ENCODE assay signal across 7 mouse cellular contexts in genomic region chr11:117083052-117083881, GRCm38 (mm10). TPM values are rescaled to one million over a fixed set of nuclear protein-coding genes. Genes with fewer than 3 reads are reported as not detected.
A peak's percentile ranks its signal among the peaks of the same experiment; 100 is the strongest.
DNase-seq lines count a peak whose midpoint lies in the region; ATAC-seq and TF ChIP-seq lines count a peak whose summit lies in the region.

No protein-coding gene starts in this region.

- H3K9me3 ChIP-seq in lung, embryonic 15.5 days: no peaks in the 10 kb centered on the region
- H3K9me3 ChIP-seq in forebrain, embryonic 11.5 days (ENCODE audit: control insufficient read depth, low read length): no peaks in the 10 kb centered on the region

- no peak overlapping the region for H3K4me3 ChIP-seq in kidney, adult 2 months (ENCODE audit: insufficient read depth, low read depth, low read length)
- H3K4me3 ChIP-seq in lung, embryonic 15.5 days: no peak overlapping the region
- H3K4me3 ChIP-seq in forebrain, embryonic 11.5 days (ENCODE audit: low read depth, low read length): no peak overlapping the region

- H3K27ac ChIP-seq in kidney, adult 2 months (ENCODE audit: insufficient read depth, low read depth, low read length): peak overlapping the region; percentile 91
- H3K27ac ChIP-seq in lung, embryonic 15.5 days: peak overlapping the region; percentile 75
- no peak overlapping the region for H3K27ac ChIP-seq in forebrain, embryonic 11.5 days (ENCODE audit: low read depth, low read length)

- no peaks in the 10 kb centered on the region for H3K36me3 ChIP-seq in kidney, adult 2 months (ENCODE audit: control insufficient read depth, insufficient read depth, low read length)
- peaks cover 26% of the 10 kb centered on the region for H3K36me3 ChIP-seq in lung, embryonic 15.5 days
- peaks cover 10% of the 10 kb centered on the region for H3K36me3 ChIP-seq in forebrain, embryonic 11.5 days (ENCODE audit: control insufficient read depth, insufficient read depth, low read length)

- peak; percentile 73 for DNase-seq in adrenal gland, postnatal 14 days
- peak; percentile 58 for DNase-seq in gastrocnemius, postnatal 14 days
- DNase-seq in kidney, adult 2 months: peak; percentile 87
- no peak for DNase-seq in forebrain, embryonic 11.5 days (ENCODE audit: low spot score)
- no peak for DNase-seq in B cell, adult 2 months
- no peak for DNase-seq in spleen, postnatal 10 days (ENCODE audit: low spot score in 2 of 2)

- intact Hi-C loops in gastrocnemius, postnatal 14 days (cut with DNase I; ENCODE audit: low total_unique reads): loop anchor here (5.0 kb wide), 1 partner anchor 34 kb away; the partner anchor contains the start of gene Sec14l1

- TF ChIP-seq POLR2A in kidney, adult 2 months (IDR thresholded peaks at IDR 0.05; ENCODE audit: low read depth, low read length): no peak

- TF ChIP-seq CTCF in kidney, adult 2 months (conservative IDR thresholded peaks at IDR 0.05; ENCODE audit: insufficient read depth, insufficient read length, low read depth, low read length): no peak

- no peak for ATAC-seq in lung, embryonic 15.5 days (ENCODE audit: borderline replicate concordance, extremely low read depth, low FRiP score, low TSS enrichment)
- ATAC-seq in forebrain, embryonic 11.5 days (replicated peaks; ENCODE audit: low FRiP score): no peak

- H3K27me3 ChIP-seq in kidney, adult 2 months (replicated peaks; ENCODE audit: control insufficient read depth, insufficient read depth, low read length): no peaks in the 10 kb centered on the region
- no peaks in the 10 kb centered on the region for H3K27me3 ChIP-seq in lung, embryonic 15.5 days
- H3K27me3 ChIP-seq in forebrain, embryonic 11.5 days (ENCODE audit: control insufficient read depth, insufficient read depth, low read length): no peaks in the 10 kb centered on the region

- 50% methylated on average over 19 of the region's 19 CpGs for WGBS in kidney, adult 2 months
- WGBS in lung, embryonic 15.5 days: 55% methylated on average over 19 of the region's 19 CpGs
- WGBS in forebrain, embryonic 11.5 days: 94% methylated on average over 19 of the region's 19 CpGs

- H3K9ac ChIP-seq in lung, embryonic 15.5 days: no peak overlapping the region
- H3K9ac ChIP-seq in forebrain, embryonic 11.5 days (ENCODE audit: low read length): no peak overlapping the region

- H3K4me2 ChIP-seq in lung, embryonic 15.5 days: no peak overlapping the region
- no peak overlapping the region for H3K4me2 ChIP-seq in forebrain, embryonic 11.5 days (ENCODE audit: low read depth, low read length, severe bottlenecking)

- H3K4me1 ChIP-seq in kidney, adult 2 months (ENCODE audit: control insufficient read depth, insufficient read depth, low read length): peaks cover 27% of the 10 kb centered on the region
- peaks cover 35% of the 10 kb centered on the region for H3K4me1 ChIP-seq in lung, embryonic 15.5 days
- H3K4me1 ChIP-seq in forebrain, embryonic 11.5 days (replicated peaks; ENCODE audit: control insufficient read depth, insufficient read depth, low read length): no peaks in the 10 kb centered on the region

RNA-seq across cellular contexts. Expression of gene Sec14l1, which starts 31.7 kb away (rescaled TPM):
- 119 TPM in 2 replicates for total RNA-seq in adrenal gland, postnatal 14 days (2021)
- 10 to 100 TPM; 58.1 to 58.7 TPM for total RNA-seq in gastrocnemius, postnatal 14 days (2021)
- 49.1 and 52.2 TPM in 2 replicates for polyA plus RNA-seq in kidney, adult 2 months (2012; rRNA removed)
- 68.9 and 73.9 TPM in 2 replicates for polyA plus RNA-seq in lung, embryonic 15.5 days (2015; fragmentation: Nextera tagmentation; extraction: Ambion mirVana)
- polyA plus RNA-seq in forebrain, embryonic 11.5 days (2014; fragmentation: Nextera tagmentation; extraction: Ambion mirVana): 36.8 and 40.6 TPM in 2 replicates

Comparison
In these comparisons a context has a peak if more than half of its experiments do, and no peak if none do; other contexts are left out.
1. DNase-seq: peak in adrenal gland, postnatal 14 days (single experiment), gastrocnemius, postnatal 14 days (single experiment) and kidney, adult 2 months (single experiment); none in forebrain, embryonic 11.5 days (single experiment), B cell, adult 2 months (0 of 2) and spleen, postnatal 10 days (0 of 2).